Mouse (Mus musculus) kidney, adult 2 months (tissue): ENCODE results near the gene E130114P18Rik.

Source experiments
- CTCF ChIP-seq: fragments of 200-500 bp; conservative IDR thresholded peaks from 2 replicates; pipeline ENCODE4 v1.5.1; 2011; ENCODE audit warnings: low read depth, mild to moderate bottlenecking, control low read depth, low read length, moderate library complexity, mixed read lengths; ENCODE audit not compliant: insufficient read depth, insufficient read length
- POLR2A ChIP-seq: fragments of 200-500 bp; IDR thresholded peaks from one replicate; pipeline ENCODE4 v1.6.1; 2011; ENCODE audit warnings: low read depth, low read length, control low read depth

DNA sequence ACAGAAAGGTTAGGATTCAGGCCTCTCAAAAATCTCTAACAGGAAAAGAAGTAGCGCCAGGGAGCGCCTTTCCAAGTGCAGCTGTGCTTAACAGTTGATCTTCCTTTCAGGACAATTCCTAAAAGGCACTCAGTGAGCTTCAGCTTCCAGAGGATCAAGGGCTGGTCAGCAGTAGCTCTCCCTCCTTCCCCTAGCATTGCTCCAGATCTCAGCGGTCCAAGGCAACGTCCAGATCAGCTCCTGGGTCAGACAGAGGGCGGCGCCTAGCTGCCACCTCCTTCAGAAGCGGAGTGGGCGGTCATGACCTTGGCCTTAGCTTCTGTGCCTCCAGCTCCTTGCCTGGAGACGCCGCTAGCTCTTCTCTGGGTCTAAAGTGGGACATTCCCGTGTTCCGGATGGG, 23.6 kb downstream of the E130114P18Rik start:
- TF ChIP-seq CTCF (no peak), POLR2A (no peak)
